Mouse (Mus musculus): ENCODE measurements around the gene Polr2l.

DNA sequence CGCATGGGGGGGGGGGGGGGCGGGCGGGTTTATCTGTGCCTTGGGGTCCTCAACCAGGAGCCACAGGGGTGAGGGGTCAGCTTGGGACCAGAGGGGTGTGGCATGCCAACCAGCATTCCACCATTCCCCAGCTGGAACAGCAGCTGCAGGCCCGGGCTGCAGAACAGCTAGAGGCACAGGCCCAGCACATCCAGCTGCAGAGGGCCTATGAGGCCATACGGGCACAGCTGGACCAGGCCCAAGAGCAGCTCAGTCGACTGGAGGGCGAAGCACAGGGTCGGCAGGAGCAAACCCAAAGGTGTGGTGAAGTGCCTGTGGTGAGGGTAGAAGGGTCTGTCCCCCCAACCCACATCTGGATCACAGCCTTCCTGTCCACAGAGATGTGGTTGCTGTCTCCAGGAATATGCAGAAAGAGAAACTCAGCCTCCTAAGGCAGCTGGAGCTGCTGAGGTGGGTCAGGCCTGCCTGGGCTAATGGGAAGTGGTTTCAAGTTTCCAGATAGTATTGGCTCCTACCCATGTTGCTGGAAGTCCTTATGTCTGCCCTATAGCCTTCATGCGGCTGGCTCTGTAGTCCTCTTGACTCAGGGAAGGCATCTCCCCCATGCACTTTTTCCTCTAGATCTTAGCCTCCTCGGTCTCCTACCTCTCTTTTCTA, 9.4 kb downstream of the Polr2l start:
- TF ChIP-seq CTCF (IDR thresholded peaks at IDR 0.05; ENCODE audit: low read depth), result no peak
- no peak for TF ChIP-seq EP300 (IDR thresholded peaks at IDR 0.05; ENCODE audit: low read depth)
